Mouse (Mus musculus) urinary bladder, postnatal 25 days (tissue): Measurements from ENCODE around the gene Fbxw7.
A peak's percentile ranks its signal among the peaks of the same experiment; 100 is the strongest.

Experiments used
- DNase-seq: peaks from one replicate; pipeline ENCODE4 v3.0.0; 2022; ENCODE audit warnings: low spot score

Fbxw7 gene

GRCm38 (mm10) chr3:84952135-84952534 is 137.1 kb downstream of the Fbxw7 start:
- peak; percentile 35 for DNase-seq

GRCm38 (mm10) chr3:84952585-84953187 is 137.6 kb downstream of the Fbxw7 start:
- DNase-seq, result no peak

- DNase-seq, result no peak
Measured at GRCm38 (mm10) chr3:84955011-84955775, 140.1 kb downstream of the Fbxw7 start.

DNA sequence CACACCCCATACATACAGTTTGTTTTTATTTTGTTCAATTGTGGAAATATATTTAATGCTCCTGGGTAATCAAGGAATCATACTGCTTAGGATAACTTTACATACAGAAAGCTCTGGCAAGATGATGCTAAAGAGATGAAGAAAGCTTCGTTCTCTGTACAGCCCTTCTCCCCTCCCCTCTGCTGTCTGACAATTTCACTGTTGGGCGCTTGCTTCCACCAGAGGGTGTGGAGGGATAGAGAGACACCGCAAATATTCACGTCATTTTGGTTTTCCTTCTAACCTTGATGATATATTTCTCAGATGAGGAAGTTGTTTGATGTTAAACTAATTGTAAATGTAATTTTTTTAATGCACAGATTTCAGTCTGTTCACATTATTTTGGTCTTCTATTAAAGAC is 140.8 kb downstream of the Fbxw7 start:
- no peak for DNase-seq

GRCm38 (mm10) chr3:84965156-84965555 is 150.1 kb downstream of the Fbxw7 start:
- DNase-seq, result no peak

DNA sequence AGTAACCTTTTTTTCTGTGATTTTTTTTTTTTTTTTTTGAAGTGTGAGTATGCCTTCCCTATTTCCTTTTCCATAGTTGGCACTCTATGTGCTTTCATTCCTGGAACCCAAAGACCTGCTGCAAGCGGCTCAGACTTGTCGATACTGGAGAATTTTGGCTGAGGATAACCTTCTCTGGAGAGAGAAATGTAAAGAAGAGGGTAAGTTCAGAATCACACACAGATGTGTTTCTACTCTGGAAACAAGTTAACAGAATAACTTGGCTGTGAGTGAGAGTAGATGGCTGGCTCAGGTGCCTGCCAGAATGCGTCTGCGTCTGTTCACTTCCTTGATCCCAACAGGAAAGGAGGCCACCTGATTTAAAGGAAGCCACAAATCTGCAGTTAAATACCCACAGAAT is 152.3 kb downstream of the Fbxw7 start:
- no peak for DNase-seq

GRCm38 (mm10) chr3:84971561-84971960 is 156.5 kb downstream of the Fbxw7 start:
- DNase-seq, result no peak

GRCm38 (mm10) chr3:84972881-84973280 is 157.8 kb downstream of the Fbxw7 start:
- DNase-seq, result no peak

DNA sequence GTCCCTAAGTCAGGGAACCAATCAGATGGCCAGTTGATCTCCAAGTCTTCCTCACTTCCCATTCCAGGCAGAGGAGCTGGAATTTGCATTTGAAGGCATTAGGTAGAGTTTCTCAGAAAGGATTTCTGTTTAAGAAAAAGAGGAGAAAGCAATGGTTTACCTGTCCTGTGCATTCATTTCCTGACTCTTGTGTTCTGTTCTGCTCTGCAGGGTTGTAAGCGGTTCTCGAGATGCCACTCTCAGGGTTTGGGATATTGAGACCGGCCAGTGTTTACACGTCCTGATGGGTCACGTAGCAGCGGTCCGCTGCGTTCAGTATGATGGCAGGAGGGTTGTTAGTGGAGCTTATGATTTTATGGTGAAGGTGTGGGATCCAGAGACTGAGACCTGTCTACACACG is 159.1 kb downstream of the Fbxw7 start:
- DNase-seq, result no peak

DNA sequence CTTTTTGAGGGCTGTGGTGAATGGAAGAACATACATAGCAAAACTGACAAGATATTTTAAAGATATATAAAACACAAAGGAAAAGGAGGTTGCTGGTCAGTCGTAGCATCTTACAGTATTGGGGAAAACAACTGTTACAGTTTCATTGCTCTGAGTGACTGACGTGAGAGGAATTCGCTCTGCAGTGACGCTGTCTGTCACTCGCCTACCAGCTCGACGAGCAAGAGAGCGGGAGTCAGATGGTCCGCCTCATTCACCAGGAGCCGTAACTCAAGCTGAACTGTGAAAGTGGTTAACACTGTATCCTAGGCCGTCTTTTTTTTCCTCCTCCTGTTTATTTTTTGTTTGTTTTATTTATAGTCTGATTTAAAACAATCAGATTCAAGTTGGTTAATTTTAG is 163.6 kb downstream of the Fbxw7 start:
- no peak for DNase-seq

DNA sequence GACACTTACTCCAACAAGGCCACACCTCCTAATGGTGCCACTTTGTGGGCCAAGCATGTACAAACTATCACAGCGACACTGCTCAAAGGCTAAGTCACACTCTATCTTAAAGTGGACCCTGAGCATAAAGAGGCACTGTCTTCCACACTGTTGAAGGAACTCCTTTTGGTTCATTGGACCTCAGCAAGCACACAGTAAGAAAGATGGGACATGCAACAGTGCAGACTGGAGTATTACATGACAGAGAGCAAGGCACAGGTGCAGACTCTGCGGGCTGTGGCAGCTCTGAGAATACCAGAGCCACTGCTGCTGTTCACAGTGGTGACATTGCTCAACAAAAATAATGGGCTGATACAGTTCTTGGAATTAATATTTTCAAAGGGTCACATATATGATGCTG is 165.1 kb downstream of the Fbxw7 start:
- DNase-seq, result no peak

GRCm38 (mm10) chr3:84982688-84983087 is 167.6 kb downstream of the Fbxw7 start:
- DNase-seq, result no peak

DNA sequence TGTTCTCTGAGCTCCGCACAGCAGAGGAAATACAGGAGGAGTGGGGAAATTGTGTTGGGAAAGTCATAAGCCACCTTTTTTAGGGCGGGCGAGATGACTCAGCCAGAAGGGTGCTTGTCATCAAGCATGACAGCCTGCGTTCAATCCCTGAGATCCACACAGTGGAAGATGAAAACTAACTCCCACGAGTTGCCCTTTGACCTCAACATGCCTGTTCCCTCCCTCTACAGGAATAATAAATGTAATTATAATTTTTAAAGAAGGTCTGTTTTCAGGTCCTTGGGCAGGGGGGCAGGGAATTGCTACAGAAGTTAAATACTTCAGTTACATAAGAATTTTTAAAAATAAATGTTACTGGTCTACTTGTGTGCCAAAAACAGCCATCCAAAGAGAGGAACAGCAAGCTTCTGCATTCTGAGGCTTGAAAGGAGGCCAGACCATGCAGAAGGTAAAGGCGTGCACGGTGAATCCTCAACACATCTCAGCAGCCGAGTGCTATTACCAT is 170.1 kb downstream of the Fbxw7 start:
- no peak for DNase-seq

- no peak for DNase-seq
Measured at GRCm38 (mm10) chr3:84988880-84989279, 173.8 kb downstream of the Fbxw7 start.

GRCm38 (mm10) chr3:85005257-85005656 is 190.2 kb downstream of the Fbxw7 start:
- DNase-seq, result no peak

DNA sequence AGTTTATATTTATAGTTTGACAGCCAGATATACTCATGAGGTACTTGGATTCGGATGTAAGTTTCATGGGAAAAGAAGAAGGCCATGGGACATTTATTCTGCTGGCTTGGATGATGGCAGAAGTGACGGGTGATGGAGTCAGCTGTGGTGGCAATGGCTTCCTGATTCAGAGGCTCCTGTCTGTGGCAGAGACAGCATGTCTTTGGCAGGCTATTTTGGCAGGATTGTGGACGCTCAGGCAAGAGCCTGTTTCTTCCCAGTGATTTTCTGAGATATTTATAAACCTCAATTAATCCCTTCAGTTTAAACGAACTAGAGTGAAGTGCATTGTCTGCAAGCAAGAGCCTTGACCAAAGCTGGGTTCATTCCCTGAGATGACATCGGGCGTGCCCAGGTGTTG is 197.8 kb downstream of the Fbxw7 start:
- no peak for DNase-seq

DNA sequence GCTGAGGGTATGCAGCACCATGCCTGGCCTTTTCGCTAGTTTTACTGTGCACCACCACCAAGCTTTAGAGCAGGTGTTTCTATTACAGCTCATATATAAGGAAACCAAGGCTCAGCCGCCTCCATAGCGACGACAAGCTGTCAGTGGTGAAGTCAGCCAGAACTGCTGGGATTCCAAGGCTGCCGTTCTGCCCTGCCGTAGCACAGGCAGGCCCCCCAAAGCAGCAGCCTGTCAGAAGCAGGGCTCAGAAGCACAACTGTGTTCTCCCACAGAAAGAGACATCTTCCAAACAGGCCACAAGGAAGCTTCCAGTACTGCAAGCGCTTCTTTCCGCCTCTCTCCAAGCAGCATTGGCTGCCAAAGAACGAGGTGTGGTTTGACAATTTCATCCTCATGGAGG is 200.6 kb downstream of the Fbxw7 start:
- no peak for DNase-seq

- no peak for DNase-seq
Measured at GRCm38 (mm10) chr3:85020137-85020536, 205.1 kb downstream of the Fbxw7 start.

GRCm38 (mm10) chr3:85021816-85022215 is 206.7 kb downstream of the Fbxw7 start:
- no peak for DNase-seq

GRCm38 (mm10) chr3:85022800-85023199 is 207.7 kb downstream of the Fbxw7 start:
- no peak for DNase-seq

- no peak for DNase-seq
Measured at GRCm38 (mm10) chr3:85024237-85024636, 209.2 kb downstream of the Fbxw7 start.

DNA sequence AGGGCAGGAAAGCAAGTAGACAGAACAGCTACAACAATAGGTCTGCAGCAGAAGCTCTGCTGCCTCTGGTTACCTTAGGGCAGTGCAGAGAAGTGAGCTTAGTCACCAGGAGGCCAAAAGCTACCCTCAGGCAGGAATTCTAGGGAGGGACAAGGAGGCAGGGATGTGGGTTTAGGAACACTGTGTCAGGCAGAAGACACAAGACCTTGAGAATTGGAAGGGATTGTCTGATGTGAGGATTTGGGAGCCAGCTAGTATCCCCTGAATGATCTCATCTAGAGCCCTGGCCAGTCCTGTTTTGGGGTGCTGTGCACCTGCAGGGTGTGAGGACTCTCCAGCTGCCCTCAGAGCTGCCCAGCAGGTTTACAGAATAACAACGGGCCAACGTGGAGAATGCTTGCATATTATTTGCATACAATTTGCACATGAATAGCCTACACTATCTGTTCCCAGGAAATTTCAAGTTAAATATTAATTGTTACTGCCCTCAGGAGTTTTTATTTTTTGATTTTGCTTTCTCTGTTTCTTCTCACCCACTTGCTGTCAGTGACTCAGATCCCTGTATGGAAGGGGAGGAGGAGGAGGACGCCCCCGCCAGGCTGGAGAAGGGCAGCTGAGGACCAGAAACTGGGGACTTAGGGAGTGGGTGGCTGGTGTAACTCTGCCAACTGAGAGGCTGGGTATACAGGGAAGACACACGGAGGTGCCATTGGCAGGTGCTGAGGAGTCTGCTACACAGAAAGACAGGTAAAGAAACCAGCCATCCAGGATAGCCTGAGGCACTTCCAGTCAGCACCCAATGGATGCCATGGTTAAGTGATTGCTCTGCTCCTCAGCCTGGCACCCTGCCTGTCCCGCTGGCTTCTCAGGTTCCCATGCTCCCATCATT is 210.0 kb downstream of the Fbxw7 start:
- DNase-seq, result no peak
